Mouse (Mus musculus): ENCODE results near the gene Pi4k2b.

GRCm38 (mm10) chr5:52810446-52810845, 69.1 kb downstream of the Pi4k2b start:
- no peak for TF ChIP-seq POLR2A (IDR thresholded peaks at IDR 0.05; ENCODE audit: insufficient read length, low read depth)
- no peak for TF ChIP-seq TCF12 (IDR thresholded peaks at IDR 0.05; ENCODE audit: insufficient read depth, poor library complexity, severe bottlenecking)
- no peak for TF ChIP-seq CEBPB (IDR thresholded peaks at IDR 0.05; ENCODE audit: insufficient read depth, poor library complexity, severe bottlenecking)
- no peak for TF ChIP-seq MAX (IDR thresholded peaks at IDR 0.05; ENCODE audit: low read depth)
- TF ChIP-seq MYOD1 (IDR thresholded peaks at IDR 0.05; ENCODE audit: control insufficient read depth in 1 of 3, insufficient read length in 2 of 3, low read depth in 2 of 3), result no peak
- no peak for TF ChIP-seq SRF (IDR thresholded peaks at IDR 0.05; ENCODE audit: control insufficient read depth, insufficient read length, low read depth)
- no peak for TF ChIP-seq USF1 (IDR thresholded peaks at IDR 0.05; ENCODE audit: low read depth)
- no peak for TF ChIP-seq MYOG (IDR thresholded peaks at IDR 0.05; ENCODE audit: control insufficient read depth in 1 of 3, insufficient read depth in 1 of 3, insufficient read length in 2 of 3, low read depth in 2 of 3)
- no peak for TF ChIP-seq E2F4 (IDR thresholded peaks at IDR 0.05; ENCODE audit: insufficient read depth)
